Mouse (Mus musculus) gastrocnemius, postnatal 10 days (tissue): ENCODE measurements around the gene Igfbp5. TPM values are rescaled to one million over a fixed set of nuclear protein-coding genes. Genes with fewer than 3 reads are reported as not detected.

ENCODE experiments used
- DNase-seq: peaks from one replicate; pipeline ENCODE4 v3.0.0; 2021; ENCODE audit warnings: mixed read lengths
- total RNA-seq, 2 experiments: library from RNA; stranded (reverse); gene quantifications; 2 replicates each; pipeline ENCODE4 v1.2.3; 2021

The Igfbp5 gene
- total RNA-seq, 2 experiments from 2014 or later = 306 to 338 TPM

GRCm38 (mm10) chr1:72809951-72810675 is 64.6 kb downstream of the Igfbp5 start:
- DNase-seq = no peak

DNA sequence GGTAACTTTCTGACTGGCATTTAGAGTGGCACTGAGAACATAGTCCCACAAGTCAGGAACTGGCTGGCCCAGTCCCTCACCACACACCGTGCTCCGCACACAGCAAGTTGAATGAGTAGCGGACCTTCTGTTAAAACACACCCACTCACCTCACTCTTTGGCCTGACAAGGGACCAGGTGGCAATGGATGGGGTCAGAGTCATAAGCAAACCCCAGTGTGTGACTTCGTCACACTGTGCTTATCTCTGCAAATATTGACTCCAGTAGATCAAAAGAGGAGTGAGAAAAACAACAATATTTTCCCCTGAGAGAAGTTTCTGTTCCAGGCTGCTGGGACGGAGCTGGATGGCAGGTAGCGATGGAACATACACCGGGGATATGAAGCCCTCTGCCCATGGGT is 65.4 kb downstream of the Igfbp5 start:
- no peak for DNase-seq

Other genes with a start within 250 kb of the Igfbp5 start
- gene Ankar, start 174.3 kb downstream of the Igfbp5 start, total RNA-seq = not detected
- gene Rpl37a, start 163.6 kb downstream of the Igfbp5 start, total RNA-seq = 100 to 1,000 TPM; 943 to 945 TPM
- gene Igfbp2, start 50.4 kb downstream of the Igfbp5 start, total RNA-seq = 1 to 10 TPM; 7.0 to 8.3 TPM
- not detected for gene Tnp1, start 141.0 kb upstream of the Igfbp5 start, total RNA-seq